Mouse (Mus musculus) bone marrow, adult 2 months (tissue): ENCODE measurements around the gene Nudt4.

ENCODE experiments used
- CTCF ChIP-seq: fragments of 200-500 bp; IDR thresholded peaks from 2 replicates; pipeline ENCODE4 v1.5.1; 2011; ENCODE audit warnings: low read length, control low read depth; ENCODE audit not compliant: control insufficient read depth, insufficient read depth
- POLR2A ChIP-seq: fragments of 200-500 bp; IDR thresholded peaks from 2 replicates; pipeline ENCODE4 v1.6.1; 2011; ENCODE audit warnings: low read depth, mild to moderate bottlenecking, control low read depth, low read length, borderline replicate concordance; ENCODE audit not compliant: control insufficient read depth

DNA sequence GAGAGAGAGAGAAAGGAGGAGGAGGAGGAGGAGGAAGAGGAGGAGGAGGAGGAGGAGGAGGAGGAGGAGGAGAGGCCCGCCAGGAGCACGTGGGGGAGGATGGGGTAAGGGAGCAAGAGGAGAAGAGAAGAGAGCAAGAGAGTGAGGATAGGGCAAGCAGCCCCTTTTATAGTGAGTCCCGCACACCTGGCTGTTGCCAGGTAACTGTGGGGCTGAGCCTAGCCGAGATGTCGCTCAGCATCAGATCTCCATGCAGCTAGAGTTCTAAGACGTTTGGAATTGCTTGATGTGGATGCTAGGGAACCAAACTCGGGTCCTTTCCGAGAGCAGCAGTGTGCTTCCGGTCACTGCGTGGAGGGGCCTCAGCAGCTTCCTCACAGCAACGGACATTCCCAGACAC, 30.5 kb upstream of the Nudt4 start:
- TF ChIP-seq CTCF, result no peak
- TF ChIP-seq POLR2A, result no peak
